Mouse (Mus musculus) MEL (cell line): ENCODE results near the gene Wdr37.

Experiments used
- CTCF ChIP-seq, 3 experiments: IDR thresholded peaks in 2 of 3; conservative IDR thresholded peaks in 1 of 3; 2 replicates each; pipeline ENCODE4 v1.5.1; 2011 to 2012; ENCODE audit warnings: low read length in 3 of 3, low read depth in 2 of 3, mild to moderate bottlenecking in 2 of 3, improper control_type of control experiment in 1 of 3, inconsistent platforms in 1 of 3, mixed read lengths in 1 of 3, moderate library complexity in 1 of 3; ENCODE audit not compliant: control insufficient read depth in 1 of 3, insufficient read depth in 1 of 3, poor library complexity in 1 of 3, severe bottlenecking in 1 of 3
- RCOR1 ChIP-seq: IDR thresholded peaks from 2 replicates; pipeline ENCODE4 v1.6.1; 2012; ENCODE audit warnings: low read depth, mild to moderate bottlenecking, inconsistent platforms, low read length, improper control_type of control experiment

GRCm38 (mm10) chr13:8881611-8882010, 9.9 kb upstream of the Wdr37 start:
- no peak for TF ChIP-seq CTCF (IDR thresholded peaks at IDR 0.05 in 2 of 3, conservative IDR thresholded peaks at IDR 0.05 in 1 of 3; ENCODE audit: control insufficient read depth in 1 of 3, insufficient read depth in 1 of 3, low read depth in 2 of 3, low read length in 3 of 3, poor library complexity in 1 of 3, severe bottlenecking in 1 of 3)
- TF ChIP-seq RCOR1 = no peak
